In genomic region chr5:38044923-38045322, GRCm38 (mm10) we compare ENCODE assay signal across 12 mouse cellular contexts.
"Had no signal": no experiment of that assay in that cellular context is flagged by ENCODE, and none has a peak within 500 bp of the region (broad histone marks: within the 10 kb centered on the region; RNA-seq: fewer than 3 reads in every experiment).

No protein-coding gene starts in this region.

- ATAC-seq: liver, postnatal 0 days; lung, postnatal 0 days; midbrain, embryonic 15.5 days had no signal

- DNase-seq: kidney, adult 11 months; kidney, adult 8-10 months; kidney, postnatal 10 days; kidney, postnatal 4 days; layer of hippocampus, postnatal 36 days; liver, postnatal 0 days; lung, embryonic 14.5 days; thymus, adult 2 months; thymus, postnatal 14 days; thymus, postnatal 4 days had no signal
